Mouse (Mus musculus) lung, adult 2 months (tissue): ENCODE results near the gene Cenpe.

Experiments used
- CTCF ChIP-seq: fragments of 200-500 bp; IDR thresholded peaks from 2 replicates; pipeline ENCODE4 v1.5.1; 2011; ENCODE audit warnings: mild to moderate bottlenecking, low read length, control low read depth; ENCODE audit not compliant: insufficient read depth
- POLR2A ChIP-seq: fragments of 200-500 bp; IDR thresholded peaks from 2 replicates; pipeline ENCODE4 v1.6.1; 2011; ENCODE audit warnings: low read depth, mild to moderate bottlenecking, control low read depth, low read length, borderline replicate concordance; ENCODE audit errors: extremely low read depth

DNA sequence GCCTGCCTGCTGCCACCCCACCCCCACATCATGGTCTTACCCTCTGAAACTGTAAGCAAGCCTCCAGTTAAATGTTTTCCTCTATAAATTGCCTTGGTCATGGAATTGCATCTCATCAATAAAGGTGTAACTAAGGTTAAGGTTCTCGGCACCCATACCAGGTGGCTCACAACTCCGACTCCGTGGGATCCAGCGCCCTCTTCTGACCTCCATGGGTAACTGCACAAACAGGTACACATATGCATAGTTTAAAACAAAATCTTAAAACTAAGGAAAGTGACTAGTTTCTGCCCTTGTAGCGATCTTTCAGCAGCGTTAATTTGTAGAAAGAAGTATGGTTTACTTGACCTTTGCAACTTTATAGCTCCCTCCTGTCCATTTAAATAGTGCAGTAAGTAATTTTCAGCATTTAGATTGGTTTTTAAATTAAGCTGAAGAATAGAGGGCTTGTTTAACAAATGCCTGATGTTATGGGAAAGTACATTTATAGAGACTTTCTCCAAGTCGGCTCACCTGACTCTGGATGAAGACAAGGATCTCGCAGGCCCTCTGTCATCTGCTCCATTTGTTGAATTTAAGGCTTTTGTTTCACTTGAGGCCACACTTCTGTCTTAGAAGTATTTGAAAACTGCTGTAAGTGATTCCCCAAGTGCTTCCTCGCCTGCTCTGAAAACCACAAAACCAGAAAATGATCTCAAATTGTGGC is 103.5 kb downstream of the Cenpe start:
- no peak for TF ChIP-seq POLR2A
- no peak for TF ChIP-seq CTCF
